In the genomic region with DNA sequence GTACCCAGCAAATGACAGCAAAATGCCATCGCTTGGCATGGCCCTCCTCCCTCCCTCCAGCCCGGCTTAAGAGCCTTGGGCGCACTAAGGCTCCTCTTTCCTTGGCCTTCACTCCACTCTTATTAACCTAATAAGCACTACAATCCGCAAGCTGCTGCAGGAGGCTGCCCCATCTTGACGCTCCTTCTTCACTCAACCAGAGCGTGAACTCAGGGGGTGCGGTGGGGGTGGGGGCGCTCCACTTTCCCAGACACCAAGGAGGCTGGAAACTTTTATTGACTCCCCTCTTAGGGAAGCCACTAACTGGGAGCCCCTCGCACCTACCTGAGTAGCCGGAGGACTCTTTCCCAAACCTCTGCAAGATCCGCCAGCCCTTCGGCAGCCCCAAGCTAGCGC, we compare ENCODE assay signal across 8 mouse cellular contexts. TPM values are rescaled to one million over a fixed set of nuclear protein-coding genes. Genes with fewer than 3 reads are reported as not detected.
DNase-seq lines count a peak whose midpoint lies in the region; ATAC-seq lines count a peak whose summit lies in the region.

No protein-coding gene starts in this region.

- peak overlapping the region; percentile 90 for H3K27ac ChIP-seq in hindbrain, embryonic 10.5 days
- H3K27ac ChIP-seq in macrophage, result peak overlapping the region; percentile 51

- H3K27me3 ChIP-seq in hindbrain, embryonic 10.5 days (ENCODE audit: insufficient read depth, poor library complexity, severe bottlenecking), result no peaks in the 10 kb centered on the region

- DNase-seq in cerebellum, adult 9-10 months, result no peak
- DNase-seq in thymus, postnatal 10 days (ENCODE audit: low spot score in 2 of 2), result peak; percentile 4 to 5
- no peak for DNase-seq in thymus, postnatal 14 days
- DNase-seq in hindbrain, embryonic 10.5 days (ENCODE audit: low spot score), result no peak
- DNase-seq in yolk sac, embryonic 10.5 days (ENCODE audit: low spot score), result no peak
- no peak for DNase-seq in layer of hippocampus, postnatal 25 days (ENCODE audit: extremely low spot score in 1 of 2, low spot score in 1 of 2)

- 0 out of 2 replicates have a peak, but pooled peaks cover 3% of the 10 kb centered on the region for H3K36me3 ChIP-seq in hindbrain, embryonic 10.5 days
- H3K36me3 ChIP-seq in macrophage (ENCODE audit: inconsistent target), result no peaks in the 10 kb centered on the region

- H3K4me1 ChIP-seq in hindbrain, embryonic 10.5 days (replicated peaks), result peaks cover 23% of the 10 kb centered on the region

- no peaks in the 10 kb centered on the region for H3K9me3 ChIP-seq in hindbrain, embryonic 10.5 days

- ATAC-seq in cerebellum, adult (ENCODE audit: insufficient number of reproducible peaks, low FRiP score, low TSS enrichment), result peak; percentile 34

- peak overlapping the region; percentile 73 for H3K4me3 ChIP-seq in hindbrain, embryonic 10.5 days
- H3K4me3 ChIP-seq in macrophage (ENCODE audit: inconsistent target), result peak overlapping the region; percentile 97

- peaks cover 51% of the 10 kb centered on the region for H3K79me2 ChIP-seq in macrophage (ENCODE audit: inconsistent target)

- under 1% methylated on average over 13 of the region's 13 CpGs for WGBS in hindbrain, embryonic 10.5 days
- 1% methylated on average over 13 of the region's 13 CpGs for WGBS in macrophage (ENCODE audit: missing documents)

RNA-seq across cellular contexts. Expression of a gene that starts 0.5 kb away (rescaled TPM):
- polyA plus RNA-seq in hindbrain, embryonic 10.5 days (2016; fragmentation: Nextera tagmentation; extraction: Ambion mirVana), result 15.5 and 20.1 TPM in 2 replicates
- total RNA-seq in macrophage (2018; cell fraction: chromatin; rRNA removed), result 10 to 100 TPM in 22 of 26 experiments, 1 to 10 TPM in 4; 5.9 to 41.8 (median 20.6) TPM
- total RNA-seq in macrophage (2018; cell fraction: cytosol; rRNA removed), result 10 to 100 TPM in 7 of 26 experiments, 1 to 10 TPM in 19; 6.2 to 13.4 (median 9.3) TPM
- 10 to 100 TPM in 25 of 26 experiments, 1 to 10 TPM in 1; 9.3 to 38.0 (median 19.0) TPM for total RNA-seq in macrophage (2018; cell fraction: nucleus; rRNA removed)
- 7.3 to 10.6 TPM (median 9.0 TPM) in 3 replicates for polyA plus RNA-seq in macrophage (2018)
- 10 to 100 TPM; 12.1 to 14.4 TPM for total RNA-seq in layer of hippocampus, postnatal 25 days (2021)

RNA-seq across cellular contexts. Expression of a gene that starts 0.7 kb away (rescaled TPM):
- 3.3 and 4.5 TPM in 2 replicates for polyA plus RNA-seq in hindbrain, embryonic 10.5 days (2016; fragmentation: Nextera tagmentation; extraction: Ambion mirVana)
- 10 to 100 TPM in 22 of 26 experiments, 1 to 10 TPM in 4; 5.3 to 59.9 (median 35.3) TPM for total RNA-seq in macrophage (2018; cell fraction: chromatin; rRNA removed)
- total RNA-seq in macrophage (2018; cell fraction: cytosol; rRNA removed), result 10 to 100 TPM in 2 of 26 experiments, 1 to 10 TPM in 24; 4.2 to 11.8 (median 6.7) TPM
- 10 to 100 TPM in 19 of 26 experiments, 1 to 10 TPM in 7; 4.0 to 31.3 (median 18.1) TPM for total RNA-seq in macrophage (2018; cell fraction: nucleus; rRNA removed)
- 2.9 to 5.7 TPM (median 5.4 TPM) in 3 replicates for polyA plus RNA-seq in macrophage (2018)
- total RNA-seq in layer of hippocampus, postnatal 25 days (2021), result 10 to 100 TPM; 11.4 to 13.1 TPM

Comparison
In these comparisons a context has a peak if more than half of its experiments do, and no peak if none do; other contexts are left out.
1. DNase-seq: peak in thymus, postnatal 10 days (2 of 2); none in cerebellum, adult 9-10 months (single experiment), thymus, postnatal 14 days (single experiment), hindbrain, embryonic 10.5 days (single experiment), yolk sac, embryonic 10.5 days (single experiment) and layer of hippocampus, postnatal 25 days (0 of 2).